Mouse (Mus musculus): ENCODE measurements at regions not wholly inside any gene's neighbourhood (a gene's known extent, or its start where the extent isn't known, plus 50 kb on each side); places are given as distances from the start of the nearest gene placed in this dataset.

- Histone ChIP-seq H3K27me3 (ENCODE audit: control insufficient read depth, insufficient read depth, low read depth, low read length) (no peaks in the 10 kb centered on the region), H3K4me1 (ENCODE audit: control insufficient read depth, low read depth, low read length) (no peaks in the 10 kb centered on the region), H3K9me3 (replicated peaks; ENCODE audit: control insufficient read depth, low read length) (no peaks in the 10 kb centered on the region), H3K27ac (ENCODE audit: low read length) (no peak overlapping the region), H3K36me3 (ENCODE audit: control insufficient read depth, insufficient read depth) (no peaks in the 10 kb centered on the region), H3K9ac (ENCODE audit: low read depth, low read length) (no peak overlapping the region), H3K4me3 (ENCODE audit: low read depth, low read length) (no peak overlapping the region), H3K4me2 (ENCODE audit: low read depth, low read length) (no peak overlapping the region)
- ATAC-seq (ENCODE audit: low read depth): no peak
- 66% methylated on average over 9 of the region's 9 CpGs for WGBS (ENCODE audit: insufficient replicate concordance)
Observed at GRCm38 (mm10) chr1:159148498-159149187, 83.5 kb upstream of the Cop1 start.

DNA sequence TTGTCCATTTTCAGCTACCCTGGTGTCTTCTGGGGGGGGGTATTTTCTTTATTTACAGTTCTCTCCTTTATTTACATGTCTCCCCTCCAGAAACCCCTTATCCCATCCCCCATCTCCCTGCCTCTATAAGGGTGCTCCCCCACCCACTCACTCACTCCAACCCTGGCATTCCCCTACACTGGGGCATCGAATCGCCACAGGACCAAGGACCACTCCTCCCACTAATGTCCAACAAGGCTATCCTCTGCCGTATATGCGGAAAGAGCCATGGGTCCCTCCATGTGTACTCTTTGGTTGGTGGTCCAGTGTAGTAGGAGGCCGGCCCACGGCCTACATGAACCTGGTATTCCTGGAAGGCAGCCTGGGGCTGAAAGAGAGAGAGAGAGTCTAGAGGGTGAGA is 82.9 kb upstream of the Cop1 start:
- no peak overlapping the region for H3K27ac ChIP-seq (ENCODE audit: low read length)
- H3K9me3 ChIP-seq (replicated peaks; ENCODE audit: control insufficient read depth, low read length): no peaks in the 10 kb centered on the region
- no peak overlapping the region for H3K4me2 ChIP-seq (ENCODE audit: low read depth, low read length)
- H3K4me3 ChIP-seq (ENCODE audit: low read depth, low read length): no peak overlapping the region
- H3K36me3 ChIP-seq (ENCODE audit: control insufficient read depth, insufficient read depth): no peaks in the 10 kb centered on the region
- H3K9ac ChIP-seq (ENCODE audit: low read depth, low read length): no peak overlapping the region
- WGBS (ENCODE audit: insufficient replicate concordance): 73% methylated on average over 6 of the region's 6 CpGs
- no peak for ATAC-seq (ENCODE audit: low read depth)
- H3K4me1 ChIP-seq (ENCODE audit: control insufficient read depth, low read depth, low read length): no peaks in the 10 kb centered on the region
- H3K27me3 ChIP-seq (ENCODE audit: control insufficient read depth, insufficient read depth, low read depth, low read length): no peaks in the 10 kb centered on the region

DNA sequence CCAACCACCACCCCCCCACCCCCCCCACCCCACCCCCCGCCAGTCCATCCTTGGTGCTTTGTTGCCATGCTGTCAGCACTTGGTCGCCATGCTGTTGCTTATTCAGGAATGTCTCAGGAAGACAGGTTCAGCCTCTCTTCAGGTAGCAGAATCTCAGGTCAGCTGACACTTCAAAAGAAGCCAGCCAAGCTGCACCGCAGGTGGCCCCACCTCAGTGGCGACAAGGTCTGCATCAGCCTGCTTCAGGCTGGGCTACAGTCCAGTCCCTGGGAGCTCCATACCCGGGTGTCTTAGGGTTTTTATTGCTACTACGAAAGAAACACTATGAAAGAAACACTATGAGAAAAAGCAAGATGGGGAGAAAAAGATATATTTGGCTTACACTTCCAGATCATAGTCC is 82.4 kb upstream of the Cop1 start:
- Histone ChIP-seq H3K4me2 (ENCODE audit: low read depth, low read length) (no peak overlapping the region), H3K27ac (ENCODE audit: low read length) (no peak overlapping the region), H3K4me3 (ENCODE audit: low read depth, low read length) (no peak overlapping the region), H3K4me1 (ENCODE audit: control insufficient read depth, low read depth, low read length) (no peaks in the 10 kb centered on the region), H3K27me3 (ENCODE audit: control insufficient read depth, insufficient read depth, low read depth, low read length) (no peaks in the 10 kb centered on the region), H3K9ac (ENCODE audit: low read depth, low read length) (no peak overlapping the region), H3K36me3 (ENCODE audit: control insufficient read depth, insufficient read depth) (no peaks in the 10 kb centered on the region), H3K9me3 (replicated peaks; ENCODE audit: control insufficient read depth, low read length) (no peaks in the 10 kb centered on the region)
- 43% methylated on average over 6 of the region's 6 CpGs for WGBS (ENCODE audit: insufficient replicate concordance)
- ATAC-seq (ENCODE audit: low read depth): no peak

DNA sequence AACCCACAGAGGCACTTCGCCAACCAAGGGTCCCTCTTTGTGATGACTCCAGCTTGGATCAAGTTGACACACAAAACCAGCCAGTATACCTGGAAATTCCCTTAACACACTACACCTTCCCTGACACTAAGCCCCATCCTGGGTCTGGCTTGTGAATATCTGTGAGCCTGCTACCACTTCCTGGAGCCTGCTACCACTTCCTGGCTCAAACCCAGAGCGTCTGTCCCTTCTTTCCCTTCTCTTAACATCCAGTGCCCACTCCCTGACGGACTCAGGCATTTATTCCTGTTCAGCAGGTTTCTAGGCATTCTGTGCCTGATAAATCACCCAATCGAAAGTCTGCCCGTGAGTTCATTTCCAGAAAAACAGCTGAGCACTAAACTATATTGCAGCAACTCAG is 81.8 kb upstream of the Cop1 start:
- Histone ChIP-seq H3K4me2 (ENCODE audit: low read depth, low read length) (no peak overlapping the region), H3K36me3 (ENCODE audit: control insufficient read depth, insufficient read depth) (no peaks in the 10 kb centered on the region), H3K9ac (ENCODE audit: low read depth, low read length) (no peak overlapping the region), H3K27ac (ENCODE audit: low read length) (no peak overlapping the region), H3K9me3 (replicated peaks; ENCODE audit: control insufficient read depth, low read length) (no peaks in the 10 kb centered on the region), H3K4me3 (ENCODE audit: low read depth, low read length) (no peak overlapping the region), H3K27me3 (ENCODE audit: control insufficient read depth, insufficient read depth, low read depth, low read length) (no peaks in the 10 kb centered on the region), H3K4me1 (ENCODE audit: control insufficient read depth, low read depth, low read length) (no peaks in the 10 kb centered on the region)
- 36% methylated on average over 5 of the region's 5 CpGs for WGBS (ENCODE audit: insufficient replicate concordance)
- ATAC-seq (ENCODE audit: low read depth): no peak

DNA sequence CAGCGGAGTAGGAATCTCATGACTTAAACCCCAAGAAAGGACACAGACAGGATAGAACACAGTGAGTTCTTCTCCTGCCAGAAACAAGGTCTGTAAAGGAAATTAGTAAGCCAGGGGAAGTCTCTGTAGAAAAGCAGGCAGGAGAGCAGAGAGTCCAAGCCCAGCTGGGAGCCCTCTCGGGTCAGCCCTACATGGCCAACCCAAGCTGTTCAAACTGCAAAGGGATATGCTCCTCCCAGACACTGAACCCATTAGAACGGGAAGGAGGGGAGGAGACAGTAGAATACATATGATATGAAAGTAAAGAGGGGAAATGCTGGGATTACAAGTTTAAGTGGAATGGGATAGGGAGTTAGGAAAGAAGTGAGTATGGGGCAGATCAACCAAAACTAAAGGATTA is 75.7 kb upstream of the Cop1 start:
- Histone ChIP-seq H3K4me1 (ENCODE audit: control insufficient read depth, low read depth, low read length) (peaks cover 3% of the 10 kb centered on the region; the same call in 1 of the 2 replicates), H3K27me3 (ENCODE audit: control insufficient read depth, insufficient read depth, low read depth, low read length) (no peaks in the 10 kb centered on the region), H3K4me2 (ENCODE audit: low read depth, low read length) (no peak overlapping the region), H3K4me3 (ENCODE audit: low read depth, low read length) (no peak overlapping the region), H3K36me3 (ENCODE audit: control insufficient read depth, insufficient read depth) (no peaks in the 10 kb centered on the region), H3K9ac (ENCODE audit: low read depth, low read length) (no peak overlapping the region), H3K9me3 (replicated peaks; ENCODE audit: control insufficient read depth, low read length) (no peaks in the 10 kb centered on the region), H3K27ac (ENCODE audit: low read length) (no peak overlapping the region)
- WGBS (ENCODE audit: insufficient replicate concordance): 57% methylated on average over 3 of the region's 3 CpGs
- no peak for ATAC-seq (ENCODE audit: low read depth)

DNA sequence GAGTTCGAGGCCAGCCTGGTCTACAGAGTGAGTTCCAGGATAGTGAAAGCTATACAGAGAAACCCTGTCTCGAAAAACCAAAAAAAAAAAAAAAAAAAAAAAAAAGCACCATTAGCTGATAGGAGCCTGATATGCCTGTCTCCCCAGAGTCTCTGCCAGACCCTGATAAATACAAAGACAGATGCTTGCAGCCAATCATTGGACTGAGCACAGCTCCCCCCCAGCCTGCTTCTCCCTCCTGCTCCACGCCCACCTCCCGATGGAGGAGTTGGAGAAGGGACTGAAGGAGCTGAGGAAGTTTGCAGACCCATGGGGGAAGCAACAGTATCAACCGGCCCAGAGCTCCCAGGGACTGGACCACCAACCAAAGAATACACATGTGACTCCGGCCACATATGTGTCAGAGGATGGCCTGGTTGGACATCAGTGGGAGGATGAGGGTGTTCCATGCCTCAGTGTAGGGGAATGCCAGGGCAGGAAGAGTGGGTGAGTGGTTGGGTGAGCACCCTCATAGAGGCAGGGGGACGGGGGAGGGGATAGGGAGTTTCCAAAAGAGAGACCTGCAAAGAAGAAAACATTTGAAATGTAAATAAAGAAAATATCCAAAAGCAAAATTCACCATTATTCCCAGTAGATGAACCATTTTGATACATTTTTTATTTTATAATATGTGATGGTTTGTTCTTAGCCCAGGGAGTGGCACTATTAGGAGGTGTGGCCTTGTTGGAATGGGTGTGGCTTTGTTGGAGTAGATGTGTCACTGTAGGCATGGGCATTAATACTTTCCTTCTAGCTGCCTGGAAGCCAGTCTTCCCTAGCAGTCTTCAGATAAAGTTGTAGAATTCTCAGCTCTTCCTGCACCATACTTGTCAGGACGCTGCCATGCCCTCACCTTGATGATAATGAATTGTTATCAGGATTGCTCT is 71.8 kb upstream of the Cop1 start:
- no peaks in the 10 kb centered on the region for H3K36me3 ChIP-seq (ENCODE audit: control insufficient read depth, insufficient read depth)
- H3K4me1 ChIP-seq (ENCODE audit: control insufficient read depth, low read depth, low read length): peaks cover 3% of the 10 kb centered on the region; the same call in 1 of the 2 replicates
- no peak overlapping the region for H3K9ac ChIP-seq (ENCODE audit: low read depth, low read length)
- H3K4me3 ChIP-seq (ENCODE audit: low read depth, low read length): no peak overlapping the region
- no peak overlapping the region for H3K4me2 ChIP-seq (ENCODE audit: low read depth, low read length)
- no peaks in the 10 kb centered on the region for H3K9me3 ChIP-seq (replicated peaks; ENCODE audit: control insufficient read depth, low read length)
- H3K27ac ChIP-seq (ENCODE audit: low read length): no peak overlapping the region
- H3K27me3 ChIP-seq (ENCODE audit: control insufficient read depth, insufficient read depth, low read depth, low read length): no peaks in the 10 kb centered on the region
- ATAC-seq (ENCODE audit: low read depth): peak; percentile 89
- WGBS (ENCODE audit: insufficient replicate concordance): 48% methylated on average over 8 of the region's 8 CpGs

DNA sequence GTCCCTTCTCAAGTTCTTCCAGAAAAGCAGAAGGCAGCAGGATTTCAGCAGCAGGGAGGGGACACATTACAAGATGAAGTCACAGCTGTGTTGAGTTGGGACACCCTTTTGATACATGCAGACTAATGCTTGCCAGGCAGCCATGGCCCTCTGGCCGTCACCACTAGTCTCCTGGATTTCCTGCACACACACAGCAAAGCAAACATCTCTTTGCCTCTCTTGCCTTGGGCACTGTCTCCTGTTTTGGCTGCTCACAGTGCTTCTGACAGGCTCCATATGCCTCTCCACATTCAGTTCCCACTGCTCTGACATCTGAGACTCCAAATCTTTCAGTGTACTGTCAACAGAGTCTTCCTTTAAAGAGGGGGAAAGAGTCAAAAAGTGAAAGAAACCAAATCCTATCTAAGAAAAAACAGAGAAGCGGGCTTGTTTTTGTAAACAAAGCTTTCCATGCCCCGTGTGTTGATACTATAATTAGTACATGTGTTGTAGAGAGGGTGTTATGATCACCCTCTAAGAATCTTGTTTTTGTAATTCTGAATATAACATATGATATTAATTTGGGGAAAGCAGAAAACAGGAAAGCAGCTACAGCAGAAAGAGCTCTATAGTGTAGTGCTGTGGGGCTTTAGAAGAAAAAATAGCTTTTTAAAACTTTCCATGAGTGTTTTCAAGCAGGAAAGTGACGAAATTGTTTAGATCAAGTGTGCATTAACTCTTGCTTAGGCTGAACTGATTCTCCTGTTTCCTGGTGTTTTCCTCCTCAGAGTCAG is 68.8 kb upstream of the Cop1 start:
- H3K4me1 ChIP-seq (ENCODE audit: control insufficient read depth, low read depth, low read length): peaks cover 3% of the 10 kb centered on the region; the same call in 1 of the 2 replicates
- no peak for ATAC-seq (ENCODE audit: low read depth)
- WGBS (ENCODE audit: insufficient replicate concordance): 35% methylated on average over 4 of the region's 4 CpGs
- no peaks in the 10 kb centered on the region for H3K36me3 ChIP-seq (ENCODE audit: control insufficient read depth, insufficient read depth)
- no peak overlapping the region for H3K9ac ChIP-seq (ENCODE audit: low read depth, low read length)
- no peak overlapping the region for H3K4me2 ChIP-seq (ENCODE audit: low read depth, low read length)
- no peaks in the 10 kb centered on the region for H3K9me3 ChIP-seq (replicated peaks; ENCODE audit: control insufficient read depth, low read length)
- no peaks in the 10 kb centered on the region for H3K27me3 ChIP-seq (ENCODE audit: control insufficient read depth, insufficient read depth, low read depth, low read length)
- no peak overlapping the region for H3K4me3 ChIP-seq (ENCODE audit: low read depth, low read length)
- no peak overlapping the region for H3K27ac ChIP-seq (ENCODE audit: low read length)

DNA sequence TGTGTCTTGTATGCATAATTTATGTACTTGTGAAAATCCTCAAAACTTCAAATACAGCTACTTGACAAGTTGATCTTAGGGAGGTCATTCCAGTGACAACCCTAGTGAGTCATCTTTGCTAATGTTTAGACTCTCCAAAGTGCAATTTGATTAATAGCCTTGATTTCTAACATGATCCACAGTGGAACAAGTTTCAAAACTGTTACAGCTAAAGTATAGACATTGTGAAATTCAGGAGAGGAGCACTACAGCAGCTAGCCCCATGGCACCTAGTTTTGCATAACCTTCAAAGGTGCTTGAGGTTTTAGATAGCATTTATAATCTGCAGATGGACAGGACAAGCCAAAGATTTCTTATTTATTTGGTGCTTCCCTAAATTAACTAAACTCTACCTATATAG is 50.1 kb upstream of the Cop1 start:
- Histone ChIP-seq H3K4me1 (ENCODE audit: control insufficient read depth, low read depth, low read length) (no peaks in the 10 kb centered on the region), H3K9me3 (replicated peaks; ENCODE audit: control insufficient read depth, low read length) (no peaks in the 10 kb centered on the region), H3K4me3 (ENCODE audit: low read depth, low read length) (no peak overlapping the region), H3K36me3 (ENCODE audit: control insufficient read depth, insufficient read depth) (no peaks in the 10 kb centered on the region), H3K4me2 (ENCODE audit: low read depth, low read length) (no peak overlapping the region), H3K27ac (ENCODE audit: low read length) (no peak overlapping the region), H3K27me3 (ENCODE audit: control insufficient read depth, insufficient read depth, low read depth, low read length) (no peaks in the 10 kb centered on the region), H3K9ac (ENCODE audit: low read depth, low read length) (no peak overlapping the region)
- ATAC-seq (ENCODE audit: low read depth): no peak
